Mouse (Mus musculus) E14TG2a.4 (cell line): ENCODE results near the gene Slc18b1.

Experiments
- H3K27me3 ChIP-seq: 2 replicates; pipeline ENCODE4 v1.6.1; 2014; ENCODE audit warnings: low read length, control low read depth; ENCODE audit not compliant: insufficient read depth
- H3K36me3 ChIP-seq: 2 replicates; pipeline ENCODE4 v1.6.1; 2014; ENCODE audit warnings: low read length, control low read depth; ENCODE audit not compliant: insufficient read depth
- H3K4me1 ChIP-seq: replicated peaks from 2 replicates; pipeline ENCODE4 v1.6.1; 2014; ENCODE audit warnings: low read depth, low read length, control low read depth
- H3K4me3 ChIP-seq: replicated peaks from 2 replicates; pipeline ENCODE4 v1.5.1; 2014; ENCODE audit warnings: mild to moderate bottlenecking, low read length
- H3K9me3 ChIP-seq: 2 replicates; pipeline ENCODE4 v1.6.1; 2014; ENCODE audit warnings: low read length, control low read depth
- CTCF ChIP-seq: conservative IDR thresholded peaks from 2 replicates; pipeline ENCODE4 v1.5.1; 2014; ENCODE audit warnings: low read length
- NANOG ChIP-seq: IDR thresholded peaks from 2 replicates; pipeline ENCODE4 v1.6.1; 2014; ENCODE audit warnings: borderline replicate concordance, low read length, mixed read lengths
- POU5F1 ChIP-seq: IDR thresholded peaks from 2 replicates; pipeline ENCODE4 v1.6.1; 2014; ENCODE audit warnings: low read length, borderline replicate concordance

Slc18b1 gene

GRCm38 (mm10) chr10:23852096-23852495 lies 55.3 kb downstream of the Slc18b1 start:
- Histone ChIP-seq H3K4me1 (no peaks in the 10 kb centered on the region), H3K9me3 (peaks cover 28% of the 10 kb centered on the region), H3K4me3 (no peak overlapping the region), H3K27me3 (no peaks in the 10 kb centered on the region), H3K36me3 (no peaks in the 10 kb centered on the region)
- TF ChIP-seq CTCF = no peak
- TF ChIP-seq POU5F1 = no peak
- TF ChIP-seq NANOG = no peak

- Histone ChIP-seq H3K9me3 (peaks cover 75% of the 10 kb centered on the region), H3K27me3 (no peaks in the 10 kb centered on the region), H3K4me3 (no peak overlapping the region), H3K36me3 (no peaks in the 10 kb centered on the region), H3K4me1 (no peaks in the 10 kb centered on the region)
- TF ChIP-seq NANOG (no peak), POU5F1 (no peak), CTCF (no peak)
Measured at GRCm38 (mm10) chr10:23864362-23865312, 67.9 kb downstream of the Slc18b1 start.
